18 mouse cellular contexts compared by ENCODE assay signal in the genomic region with DNA sequence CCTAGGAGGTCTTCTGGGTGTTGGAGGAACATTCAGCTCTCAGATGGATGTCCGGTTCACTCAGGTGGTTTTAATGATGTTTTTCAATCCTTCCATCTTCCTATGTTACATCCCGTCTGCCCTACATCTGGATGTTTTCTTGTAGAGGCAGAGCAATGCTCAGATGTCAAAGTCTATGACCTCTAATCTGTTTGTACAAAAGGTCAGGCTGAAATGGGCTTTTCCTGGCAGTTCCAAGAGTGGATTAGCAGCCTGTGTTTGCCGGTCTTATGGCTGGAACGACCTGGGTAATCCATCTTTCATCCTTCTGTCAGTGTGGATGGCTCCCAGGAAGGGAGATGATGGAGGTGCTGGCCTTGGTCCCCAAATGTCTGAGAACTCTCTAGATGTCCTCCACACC. TPM values are rescaled to one million over a fixed set of nuclear protein-coding genes. Genes with fewer than 3 reads are reported as not detected.
"Had no signal": no experiment of that assay in that cellular context is flagged by ENCODE, and none has a peak within 500 bp of the region (broad histone marks: within the 10 kb centered on the region; RNA-seq: fewer than 3 reads in every experiment).

No protein-coding gene starts in this region.

- H3K4me2 ChIP-seq: lung, embryonic 14.5 days; midbrain, embryonic 12.5 days; neural tube, embryonic 13.5 days; neural tube, embryonic 15.5 days; stomach, embryonic 15.5 days had no signal

- DNase-seq: lung, adult 18-20 months; lung, postnatal 4 days; midbrain, embryonic 14.5 days; right cerebral cortex, postnatal 14 days; thymus, adult 2 months; thymus, postnatal 25 days; thymus, postnatal 4 days had no signal

- ATAC-seq: midbrain, embryonic 16.5 days had no signal

- H3K4me3 ChIP-seq: midbrain, embryonic 10.5 days; midbrain, embryonic 12.5 days; myocyte; neural tube, embryonic 13.5 days; neural tube, embryonic 15.5 days; stomach, embryonic 15.5 days had no signal

- H3K4me1 ChIP-seq: stomach, embryonic 15.5 days had no signal

- H3K36me3 ChIP-seq: midbrain, embryonic 10.5 days; midbrain, embryonic 12.5 days; neural tube, embryonic 13.5 days; neural tube, embryonic 15.5 days; stomach, embryonic 15.5 days had no signal

- H3K9ac ChIP-seq: lung, embryonic 14.5 days; midbrain, embryonic 12.5 days; neural tube, embryonic 13.5 days; neural tube, embryonic 15.5 days; stomach, embryonic 15.5 days had no signal

- H3K27ac ChIP-seq: midbrain, embryonic 10.5 days; midbrain, embryonic 12.5 days; neural tube, embryonic 13.5 days; neural tube, embryonic 15.5 days; stomach, embryonic 15.5 days; stomach, postnatal 0 days had no signal

- H3K9me3 ChIP-seq: midbrain, embryonic 10.5 days; midbrain, embryonic 12.5 days; neural tube, embryonic 13.5 days; neural tube, embryonic 15.5 days; stomach, embryonic 15.5 days had no signal

- H3K27me3 ChIP-seq: midbrain, embryonic 12.5 days; neural tube, embryonic 13.5 days; neural tube, embryonic 15.5 days; stomach, embryonic 15.5 days had no signal

RNA-seq across cellular contexts. Expression of gene Slco2a1, which starts 2.6 kb away (rescaled TPM):
- total RNA-seq: megakaryocyte, adult 5-6 weeks; megakaryocyte-erythroid progenitor cell, adult 5-6 weeks had no signal
